Mouse (Mus musculus): ENCODE measurements at regions not wholly inside any gene's neighbourhood (a gene's known extent, or its start where the extent isn't known, plus 50 kb on each side); places are given as distances from the start of the nearest gene placed in this dataset.
A peak's percentile ranks its signal among the peaks of the same experiment; 100 is the strongest.

DNA sequence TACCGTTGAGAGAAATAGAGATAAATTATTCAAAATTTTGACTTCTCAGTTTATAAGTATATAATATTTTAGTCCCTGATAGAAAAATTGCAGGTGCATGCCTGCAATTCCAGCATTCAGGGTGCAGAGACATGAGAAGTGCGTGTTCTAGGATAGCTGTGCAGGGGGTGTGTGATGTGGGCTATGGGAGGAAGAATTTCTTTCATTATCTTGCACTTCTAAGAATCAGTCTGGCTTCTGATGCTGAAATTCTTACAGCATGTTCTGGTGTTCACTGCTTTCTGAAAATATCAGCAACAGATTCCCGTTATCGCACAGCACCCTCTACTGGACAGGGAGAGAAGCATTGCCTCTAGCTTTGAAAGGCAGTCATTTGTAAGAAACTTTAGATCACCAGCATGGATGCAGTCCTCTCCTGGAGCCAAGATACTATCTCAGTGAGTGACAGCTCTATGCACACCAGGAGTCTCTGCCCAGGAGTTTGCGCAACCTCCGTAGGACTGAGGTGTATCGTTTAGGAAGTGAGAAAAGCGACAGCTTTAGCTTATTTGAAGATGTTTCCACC is 60.5 kb upstream of the Herc3 start:
- TF ChIP-seq ETS1 (conservative IDR thresholded peaks at IDR 0.05; ENCODE audit: low read depth, low read length) (no peak), CHD2 (IDR thresholded peaks at IDR 0.05; ENCODE audit: low read length) (no peak), CTCF (conservative IDR thresholded peaks at IDR 0.05 in 1 of 2, IDR thresholded peaks at IDR 0.05 in 1 of 2; ENCODE audit: low read depth in 2 of 2, low read length in 2 of 2) (peak; percentile 95 to 97), RCOR1 (conservative IDR thresholded peaks at IDR 0.05; ENCODE audit: low read depth, low read length) (no peak), ZKSCAN1 (IDR thresholded peaks at IDR 0.05; ENCODE audit: borderline replicate concordance, low read depth, low read length) (no peak), UBTF (IDR thresholded peaks at IDR 0.05; ENCODE audit: low read depth, low read length) (no peak), POLR2A (IDR thresholded peaks at IDR 0.05; ENCODE audit: low read depth, low read length) (no peak), TCF12 (IDR thresholded peaks at IDR 0.05; ENCODE audit: low read depth, low read length) (no peak)
